ENCODE assay signal across 16 mouse cellular contexts in the genomic region with DNA sequence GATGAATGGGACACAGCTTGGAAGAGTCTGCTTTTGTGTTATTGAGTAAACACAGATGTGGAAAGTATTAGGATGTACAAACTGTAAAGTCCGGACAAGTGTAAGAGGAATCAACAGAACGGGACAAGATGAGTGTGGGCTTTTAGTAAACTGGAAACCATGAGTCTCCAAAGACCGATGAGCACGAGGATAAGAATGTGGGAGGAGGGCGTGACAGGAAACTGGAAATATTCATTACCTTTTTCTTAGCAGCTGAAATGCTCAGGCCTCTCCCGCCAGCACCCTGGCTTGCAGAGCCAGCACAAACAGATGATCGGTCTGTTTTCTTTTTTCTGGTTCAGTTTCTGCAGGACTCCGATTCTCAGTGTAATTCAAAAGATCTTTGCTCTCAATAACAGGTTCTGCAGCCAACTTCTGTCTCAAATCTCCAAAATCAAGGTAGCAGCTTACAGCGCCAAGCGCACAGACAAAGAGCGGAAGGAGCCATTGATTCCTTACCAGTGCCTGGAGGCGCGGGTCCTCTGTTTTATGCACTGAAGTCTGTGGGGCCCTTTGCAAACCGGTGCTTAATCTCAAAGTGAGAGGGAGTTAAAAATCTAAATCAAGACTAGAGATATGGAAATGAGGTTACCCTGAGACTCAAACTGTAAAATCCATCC. TPM values are rescaled to one million over a fixed set of nuclear protein-coding genes. Genes with fewer than 3 reads are reported as not detected.
DNase-seq lines count a peak whose midpoint lies in the region; ATAC-seq and TF ChIP-seq lines count a peak whose summit lies in the region.
"Had no signal": no experiment of that assay in that cellular context is flagged by ENCODE, and none has a peak within 500 bp of the region (broad histone marks: within the 10 kb centered on the region; RNA-seq: fewer than 3 reads in every experiment).

No protein-coding gene starts in this region.

- no peak overlapping the region for H3K9ac ChIP-seq in embryonic facial prominence, embryonic 13.5 days
- H3K9ac ChIP-seq in limb, embryonic 14.5 days (ENCODE audit: low read depth, low read length, severe bottlenecking) = 0 out of 2 replicates have a peak overlapping the region, but pooled peaks have one; percentile 7
- H3K9ac ChIP-seq: forebrain, embryonic 13.5 days; heart, embryonic 13.5 days; liver, embryonic 14.5 days; neural tube, embryonic 15.5 days; stomach, embryonic 15.5 days had no signal

- H3K4me2 ChIP-seq in embryonic facial prominence, embryonic 13.5 days = peak overlapping the region; percentile 37; the same call in 1 of the 2 replicates
- H3K4me2 ChIP-seq in limb, embryonic 14.5 days (replicated peaks; ENCODE audit: low read depth, low read length, severe bottlenecking) = no peak overlapping the region; the same call in 1 of the 2 replicates
- H3K4me2 ChIP-seq: forebrain, embryonic 13.5 days; heart, embryonic 13.5 days; neural tube, embryonic 15.5 days; stomach, embryonic 15.5 days had no signal

- 58% methylated on average over 14 of the region's 14 CpGs for WGBS in heart, embryonic 10.5 days
- 32% methylated on average over 14 of the region's 14 CpGs for WGBS in embryonic facial prominence, embryonic 13.5 days
- 37% methylated on average over 14 of the region's 14 CpGs for WGBS in limb, embryonic 14.5 days

- no peak for TF ChIP-seq POLR2A in limb, embryonic 14.5 days (IDR thresholded peaks at IDR 0.05; ENCODE audit: borderline replicate concordance, extremely low read depth, insufficient read depth, insufficient read length)

- no peaks in the 10 kb centered on the region; the same call in 1 of the 2 replicates for H3K27me3 ChIP-seq in heart, embryonic 10.5 days (ENCODE audit: insufficient read depth, poor library complexity, severe bottlenecking)
- peaks cover 10% of the 10 kb centered on the region; the same call in 1 of the 2 replicates for H3K27me3 ChIP-seq in E14TG2a.4 (ENCODE audit: insufficient read depth, low read length)
- no peaks in the 10 kb centered on the region for H3K27me3 ChIP-seq in embryonic facial prominence, embryonic 13.5 days
- no peaks in the 10 kb centered on the region for H3K27me3 ChIP-seq in limb, embryonic 14.5 days (ENCODE audit: control insufficient read depth, insufficient read depth, low read length)
- H3K27me3 ChIP-seq: forebrain, embryonic 13.5 days; heart, embryonic 13.5 days; neural tube, embryonic 15.5 days; stomach, embryonic 15.5 days had no signal

- no peaks in the 10 kb centered on the region for H3K36me3 ChIP-seq in heart, embryonic 10.5 days
- H3K36me3 ChIP-seq in E14TG2a.4 (ENCODE audit: insufficient read depth, low read length) = no peaks in the 10 kb centered on the region
- H3K36me3 ChIP-seq in embryonic facial prominence, embryonic 13.5 days = no peaks in the 10 kb centered on the region
- H3K36me3 ChIP-seq in limb, embryonic 14.5 days (ENCODE audit: control insufficient read depth, insufficient read depth, low read length) = no peaks in the 10 kb centered on the region
- H3K36me3 ChIP-seq: heart, embryonic 13.5 days; neural tube, embryonic 15.5 days; stomach, embryonic 15.5 days had no signal

- H3K4me1 ChIP-seq in heart, embryonic 10.5 days = peaks cover 10% of the 10 kb centered on the region; the same call in 1 of the 2 replicates
- peaks cover 20% of the 10 kb centered on the region for H3K4me1 ChIP-seq in E14TG2a.4 (replicated peaks; ENCODE audit: low read depth, low read length)
- H3K4me1 ChIP-seq in embryonic facial prominence, embryonic 13.5 days = peaks cover 10% of the 10 kb centered on the region; the same call in 1 of the 2 replicates
- H3K4me1 ChIP-seq in limb, embryonic 14.5 days (ENCODE audit: control insufficient read depth, insufficient read depth, low read length) = peaks cover 11% of the 10 kb centered on the region
- H3K4me1 ChIP-seq: neural tube, embryonic 15.5 days; stomach, embryonic 15.5 days had no signal

- H3K27ac ChIP-seq in heart, embryonic 10.5 days = no peak overlapping the region
- H3K27ac ChIP-seq in embryonic facial prominence, embryonic 13.5 days = no peak overlapping the region
- peak overlapping the region; percentile 58; the same call in 1 of the 2 replicates for H3K27ac ChIP-seq in limb, embryonic 14.5 days (replicated peaks; ENCODE audit: low read depth, low read length)
- H3K27ac ChIP-seq: forebrain, embryonic 13.5 days; heart, embryonic 13.5 days; liver, embryonic 14.5 days; neural tube, embryonic 15.5 days; stomach, embryonic 15.5 days had no signal

- no peak for TF ChIP-seq CTCF in E14TG2a.4 (conservative IDR thresholded peaks at IDR 0.05; ENCODE audit: low read length)

- H3K9me3 ChIP-seq in heart, embryonic 10.5 days = no peaks in the 10 kb centered on the region
- H3K9me3 ChIP-seq in E14TG2a.4 (ENCODE audit: low read length) = peaks cover 5% of the 10 kb centered on the region; the same call in 1 of the 2 replicates
- no peaks in the 10 kb centered on the region for H3K9me3 ChIP-seq in embryonic facial prominence, embryonic 13.5 days
- H3K9me3 ChIP-seq in limb, embryonic 14.5 days (ENCODE audit: control insufficient read depth, low read length) = no peaks in the 10 kb centered on the region
- H3K9me3 ChIP-seq: forebrain, embryonic 13.5 days; neural tube, embryonic 15.5 days; stomach, embryonic 15.5 days had no signal

- peak; percentile 25 for DNase-seq in heart, embryonic 10.5 days (ENCODE audit: low spot score)
- no peak for DNase-seq in heart, postnatal 36 days
- DNase-seq in limb, embryonic 14.5 days (ENCODE audit: low spot score) = peak; percentile 27
- no peak for DNase-seq in spleen, adult 12 weeks (ENCODE audit: low spot score)
- DNase-seq: cerebellum, postnatal 10 days; lung, postnatal 14 days; retina, postnatal 1 day had no signal

- ATAC-seq in embryonic facial prominence, embryonic 13.5 days (ENCODE audit: insufficient number of reproducible peaks, insufficient read depth, low FRiP score, low TSS enrichment, low read depth) = no peak
- peak; percentile 63 for ATAC-seq in limb, embryonic 14.5 days (ENCODE audit: low FRiP score, low read depth)
- ATAC-seq in frontal cortex, adult (ENCODE audit: low TSS enrichment) = no peak
- ATAC-seq: forebrain, embryonic 13.5 days; inflammation-experienced regulatory T-cells, adult 6 months had no signal

- intact Hi-C loops in heart, postnatal 36 days (cut with DNase I) = no loop called here

- no peak overlapping the region for H3K4me3 ChIP-seq in heart, embryonic 10.5 days
- H3K4me3 ChIP-seq in E14TG2a.4 (replicated peaks; ENCODE audit: low read length) = 0 out of 2 replicates have a peak overlapping the region, but pooled peaks have one; percentile 20
- no peak overlapping the region for H3K4me3 ChIP-seq in embryonic facial prominence, embryonic 13.5 days
- no peak overlapping the region for H3K4me3 ChIP-seq in limb, embryonic 14.5 days (replicated peaks; ENCODE audit: low read length)
- H3K4me3 ChIP-seq: forebrain, embryonic 13.5 days; heart, embryonic 13.5 days; neural tube, embryonic 15.5 days; stomach, embryonic 15.5 days had no signal

RNA-seq across cellular contexts. Expression of gene Otud1, which starts 28.1 kb away (rescaled TPM):
- 3.1 and 4.1 TPM in 2 replicates for polyA plus RNA-seq in heart, embryonic 10.5 days (2016; fragmentation: Nextera tagmentation; extraction: Ambion mirVana)
- total RNA-seq in heart, postnatal 36 days (2021) = 10 to 100 TPM; 18.7 to 29.6 TPM
- 0.93 and 1.3 TPM in 2 replicates for polyA plus RNA-seq in embryonic facial prominence, embryonic 13.5 days (2015; fragmentation: Nextera tagmentation; extraction: Ambion mirVana)
- 2.5 and 2.6 TPM in 2 replicates for polyA plus RNA-seq in limb, embryonic 14.5 days (2012; rRNA removed)
- 1.6 and 2.1 TPM in 2 replicates for polyA plus RNA-seq in limb, embryonic 14.5 days (2014; fragmentation: Nextera tagmentation; extraction: Ambion mirVana)

Comparison
In these comparisons a context has a peak if more than half of its experiments do, and no peak if none do; other contexts are left out.
1. DNase-seq: peak in heart, embryonic 10.5 days (single experiment) and limb, embryonic 14.5 days (single experiment); none in heart, postnatal 36 days (0 of 2) and spleen, adult 12 weeks (single experiment).